Mouse (Mus musculus) neutrophil, adult 5-6 weeks (primary cell): ENCODE results near the gene Antxr1. TPM values are rescaled to one million over a fixed set of nuclear protein-coding genes. Genes with fewer than 3 reads are reported as not detected.
A peak's percentile ranks its signal among the peaks of the same experiment; 100 is the strongest.

Source experiments
- ATAC-seq: fragments of 151-379, 151-347 bp; 2 replicates; pipeline ENCODE4 v1.8.0; 2017; ENCODE audit warnings: mild to moderate bottlenecking, moderate TSS enrichment; ENCODE audit not compliant: insufficient number of reproducible peaks, poor library complexity, low FRiP score, severe bottlenecking; ENCODE audit errors: extremely low read depth
- total RNA-seq: library from RNA; stranded (forward); fragments of 200-1000 nt; gene quantifications from 2 replicates; pipeline ENCODE4 v1.2.3, GENCODE M21; 2017

Antxr1 gene
- total RNA-seq, 1 experiment from 2014 or later = not detected

DNA sequence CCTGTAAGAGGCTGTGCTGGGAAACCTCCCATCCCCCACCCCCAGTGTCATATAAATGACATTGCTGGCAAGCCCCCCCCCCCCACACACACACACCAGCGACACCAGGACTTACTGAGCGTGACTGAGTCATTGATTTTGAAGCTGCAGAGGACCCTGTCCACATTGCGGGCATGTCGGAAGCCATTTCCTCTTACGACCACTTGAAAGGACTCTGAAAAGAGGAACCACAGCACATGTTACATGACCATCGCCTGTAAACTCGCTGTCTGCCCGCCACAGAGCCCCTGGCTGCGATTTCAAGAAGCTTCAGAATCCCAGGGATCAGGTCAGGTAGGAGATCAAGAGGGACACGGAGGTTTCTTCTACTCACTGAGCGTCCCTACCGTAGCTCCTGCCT is 80.0 kb downstream of the Antxr1 start:
- peak; percentile 40; the same call in 1 of the 2 replicates for ATAC-seq

- no peak for ATAC-seq
Measured at GRCm38 (mm10) chr6:87254756-87255155, 80.9 kb downstream of the Antxr1 start.

DNA sequence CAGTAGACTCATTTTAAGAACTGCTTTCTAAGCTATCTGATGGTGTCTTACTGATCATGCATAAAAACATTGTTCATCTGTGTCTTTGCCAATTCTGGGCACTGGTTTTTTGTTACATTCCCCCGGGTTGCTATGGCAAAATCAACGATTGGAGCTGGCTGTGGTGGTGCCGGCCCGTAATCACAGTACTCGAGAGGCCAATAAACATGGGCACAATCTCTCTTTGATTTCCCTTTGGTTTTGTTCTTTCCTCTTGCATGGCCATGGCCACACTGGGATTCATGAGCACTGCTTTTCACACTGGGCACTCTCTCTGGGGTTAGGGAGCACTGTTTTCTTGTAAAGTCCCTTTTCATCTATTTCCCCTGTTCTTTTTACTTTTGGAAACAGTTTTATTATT is 83.9 kb downstream of the Antxr1 start:
- ATAC-seq = no peak

DNA sequence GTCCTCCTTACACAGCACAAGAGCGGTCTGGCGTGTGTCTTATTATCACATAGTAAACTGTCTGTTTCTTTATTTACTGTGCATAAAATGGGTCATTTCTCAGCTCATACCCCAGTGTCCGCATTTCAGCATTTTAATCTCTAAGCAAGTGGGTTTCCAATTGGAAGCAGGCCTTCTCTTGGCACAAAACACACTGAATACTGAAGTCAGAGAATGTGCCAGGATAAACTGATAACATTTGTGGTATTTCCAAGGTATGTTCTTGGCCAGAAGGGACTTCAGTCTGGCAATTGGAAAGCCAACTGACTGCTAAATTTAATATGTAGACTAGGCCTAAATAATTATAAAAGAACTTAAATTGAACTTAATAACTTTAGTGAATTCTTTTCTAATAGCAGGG is 84.9 kb downstream of the Antxr1 start:
- ATAC-seq = no peak

- no peak for ATAC-seq
Measured at GRCm38 (mm10) chr6:87248226-87248834, 87.3 kb downstream of the Antxr1 start.

DNA sequence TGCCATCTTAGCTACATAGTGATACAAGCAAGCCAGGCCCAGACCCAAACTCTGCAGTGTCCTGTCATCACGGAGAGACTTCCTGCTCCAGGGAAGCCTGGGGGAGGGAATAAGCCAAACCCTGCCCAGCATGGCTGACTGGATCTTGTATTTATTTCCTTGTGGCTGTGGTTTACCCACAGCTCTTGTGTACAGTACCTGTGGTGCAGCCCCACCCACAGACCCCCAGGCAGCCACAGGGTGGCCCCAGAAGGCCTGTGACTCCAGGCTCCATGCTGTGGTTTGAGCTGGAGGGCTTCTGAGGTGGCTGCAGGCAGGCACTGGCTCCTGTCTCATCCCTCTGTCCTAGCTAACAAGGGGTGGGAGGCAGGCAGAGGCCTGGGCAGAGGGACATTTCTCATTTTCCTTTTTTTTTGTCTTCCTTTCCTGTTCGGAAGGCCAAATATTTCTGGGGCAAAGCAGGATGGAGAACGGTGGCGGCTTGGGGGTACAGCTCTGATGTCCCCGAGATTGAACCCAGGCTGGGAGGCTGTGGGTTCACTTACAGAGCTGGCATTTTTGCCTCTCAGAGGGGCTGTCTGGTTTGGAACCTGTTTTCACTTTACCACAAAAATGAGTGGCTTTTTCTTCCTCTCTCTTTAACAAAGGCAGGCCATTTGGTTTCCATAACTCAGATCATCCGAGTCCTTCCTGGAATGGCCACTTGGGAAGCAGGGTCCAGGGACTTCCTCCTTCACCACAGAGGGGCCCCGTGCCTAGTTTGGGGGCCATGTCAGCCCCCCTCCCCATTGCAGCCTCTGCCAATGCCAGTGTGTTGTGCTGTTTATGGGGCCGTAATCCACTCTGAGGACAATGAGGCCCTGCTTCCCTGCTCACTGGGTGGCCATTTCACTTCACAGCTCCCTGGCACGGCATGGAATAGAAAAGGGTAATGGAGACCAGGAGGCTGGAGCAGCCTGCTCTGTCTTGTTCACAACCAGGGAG is 91.2 kb downstream of the Antxr1 start:
- ATAC-seq = no peak

DNA sequence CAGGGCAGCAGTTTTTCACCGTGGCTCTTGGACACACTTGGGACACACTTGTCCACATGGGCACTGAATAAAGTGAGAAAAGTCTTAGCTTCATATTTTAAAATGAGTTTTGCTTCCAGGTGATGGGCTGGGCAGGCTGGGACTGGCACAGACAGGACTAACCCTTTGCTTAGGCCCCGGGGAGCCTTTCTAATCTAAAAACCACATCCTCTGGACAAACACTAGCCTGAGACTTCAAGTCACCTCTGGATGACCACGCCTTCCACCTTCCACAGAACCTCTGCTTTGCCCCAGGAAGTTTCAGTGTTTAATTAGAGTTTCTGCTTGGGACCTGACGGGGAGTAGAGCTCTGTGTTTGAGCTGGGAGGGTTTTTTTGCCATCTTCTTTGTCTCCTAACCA is 98.4 kb downstream of the Antxr1 start:
- no peak for ATAC-seq

GRCm38 (mm10) chr6:87236061-87236460 is 99.6 kb downstream of the Antxr1 start:
- no peak for ATAC-seq

GRCm38 (mm10) chr6:87233111-87233510 is 102.5 kb downstream of the Antxr1 start:
- no peak for ATAC-seq

GRCm38 (mm10) chr6:87230041-87230440 is 105.6 kb downstream of the Antxr1 start:
- ATAC-seq = no peak

GRCm38 (mm10) chr6:87227940-87228339 is 107.7 kb downstream of the Antxr1 start:
- ATAC-seq = no peak

GRCm38 (mm10) chr6:87226315-87226714 is 109.3 kb downstream of the Antxr1 start:
- no peak for ATAC-seq

- ATAC-seq = no peak
Measured at GRCm38 (mm10) chr6:87225286-87225685, 110.3 kb downstream of the Antxr1 start.

DNA sequence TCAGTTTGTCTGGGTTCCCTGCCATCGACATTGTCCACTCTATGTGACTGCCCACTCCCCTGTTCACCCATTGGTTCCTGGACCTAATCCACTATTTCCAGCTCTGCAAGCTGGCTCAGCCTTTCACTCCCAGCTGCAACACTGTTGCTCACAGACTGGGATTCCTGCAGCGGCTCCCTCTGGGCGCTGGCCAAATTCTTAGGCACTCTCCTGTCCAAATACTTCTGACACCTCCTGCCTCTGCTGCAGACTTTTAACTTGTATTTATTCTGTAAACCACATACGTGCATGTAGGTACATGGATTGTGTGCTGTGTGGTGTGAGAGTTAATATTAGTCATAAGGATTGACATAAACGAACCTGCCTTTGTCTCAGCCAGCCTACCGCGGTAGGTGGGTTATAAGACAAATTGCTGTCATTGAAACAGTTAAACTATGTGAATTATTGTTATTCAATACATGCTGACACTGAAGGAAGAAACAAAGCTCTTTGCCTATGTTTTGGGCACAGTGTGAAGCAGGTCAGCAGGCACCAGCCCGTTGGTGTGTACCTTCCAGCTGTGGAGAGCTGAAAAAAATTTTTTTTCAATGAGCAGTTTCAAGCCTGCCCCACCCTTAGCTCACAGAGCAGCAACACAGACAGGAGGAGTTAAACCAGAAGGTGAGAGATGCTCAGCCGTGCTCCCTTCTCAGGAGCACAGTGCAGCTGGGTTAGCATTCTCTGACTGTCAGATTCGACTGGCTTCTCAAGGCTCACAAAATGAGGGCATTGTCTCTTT is 112.6 kb downstream of the Antxr1 start:
- ATAC-seq = no peak

GRCm38 (mm10) chr6:87219061-87219992 is 116.3 kb downstream of the Antxr1 start:
- no peak for ATAC-seq

GRCm38 (mm10) chr6:87216114-87216591 is 119.5 kb downstream of the Antxr1 start:
- no peak for ATAC-seq

DNA sequence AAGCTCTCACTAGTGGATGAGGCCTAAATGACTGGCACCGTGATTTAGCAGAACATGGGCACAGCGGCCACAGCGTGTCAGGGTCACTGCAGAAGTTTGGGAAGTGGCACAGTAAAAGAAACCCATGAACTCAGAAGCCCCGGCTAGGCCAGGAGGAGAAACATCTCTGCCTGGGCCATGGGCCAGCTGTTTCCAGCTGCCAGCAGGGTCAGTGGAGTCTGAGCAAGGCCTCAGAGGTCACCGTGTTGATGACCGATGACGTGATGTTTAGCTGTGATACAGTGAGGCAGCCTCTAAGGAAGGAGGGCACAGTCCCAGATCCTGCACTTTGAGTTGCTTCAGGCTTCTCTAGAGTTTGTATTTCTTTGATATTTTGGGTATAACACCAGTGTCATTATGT is 122.4 kb downstream of the Antxr1 start:
- ATAC-seq = no peak

- no peak for ATAC-seq
Measured at GRCm38 (mm10) chr6:87211551-87211950, 124.1 kb downstream of the Antxr1 start.
